Mouse (Mus musculus) heart, adult 2 months (tissue): ENCODE data around the gene Ncaph2. TPM values are rescaled to one million over a fixed set of nuclear protein-coding genes. Genes with fewer than 3 reads are reported as not detected.

Source experiments
- DNase-seq, 2 experiments: peaks; one replicate each; pipeline ENCODE4 v3.0.0; 2021
- H3K27ac ChIP-seq: fragments of 200-600 bp; 2 replicates; pipeline ENCODE4 v1.8.1; 2022
- H3K27me3 ChIP-seq: fragments of 200-500 bp; 2 replicates; pipeline ENCODE4 v1.6.1; 2012; ENCODE audit warnings: mild to moderate bottlenecking, low read length, inconsistent platforms, mixed read lengths; ENCODE audit not compliant: control insufficient read depth, insufficient read depth
- H3K36me3 ChIP-seq: fragments of 200-500 bp; 2 replicates; pipeline ENCODE4 v1.6.1; 2012; ENCODE audit warnings: low read length, inconsistent platforms; ENCODE audit not compliant: control insufficient read depth, insufficient read depth
- H3K4me1 ChIP-seq: fragments of 200-500 bp; 2 replicates; pipeline ENCODE4 v1.6.1; 2011; ENCODE audit warnings: low read length; ENCODE audit not compliant: control insufficient read depth, insufficient read depth
- H3K4me3 ChIP-seq: fragments of 200-600 bp; 2 replicates; pipeline ENCODE4 v1.8.1; 2022
- H3K79me2 ChIP-seq: fragments of 200-500 bp; replicated peaks from 2 replicates; pipeline ENCODE4 v1.6.1; 2012; ENCODE audit warnings: mild to moderate bottlenecking, inconsistent platforms, low read length, moderate library complexity, mixed read lengths; ENCODE audit not compliant: control insufficient read depth, insufficient read depth
- H3K9ac ChIP-seq: fragments of 200-500 bp; 2 replicates; pipeline ENCODE4 v1.6.1; 2012; ENCODE audit warnings: low read depth, mild to moderate bottlenecking, control low read depth, inconsistent platforms, low read length, mixed read lengths
- CTCF ChIP-seq: fragments of 200-600 bp; IDR thresholded peaks from 2 replicates; pipeline ENCODE4 v1.8.1; 2022; ENCODE audit warnings: antibody characterized with exemption, mild to moderate bottlenecking, moderate library complexity
- EP300 ChIP-seq: fragments of 200-500 bp; IDR thresholded peaks from 2 replicates; pipeline ENCODE4 v1.6.1; 2011; ENCODE audit warnings: low read depth, low read length, control low read depth; ENCODE audit not compliant: insufficient read depth
- POLR2A ChIP-seq: fragments of 200-500 bp; IDR thresholded peaks from 2 replicates; pipeline ENCODE4 v1.6.1; 2011; ENCODE audit warnings: mild to moderate bottlenecking, low read depth, low read length, control low read depth; ENCODE audit not compliant: insufficient read depth
- WGBS: fragments of 180-500 bp; shearing (Covaris S2); methylation state at CpG from one replicate; pipeline ENCODE4 v1.1.7; 2018; 5-methylcytosine and 5-hydroxymethylcytosine counted together
- intact Hi-C: fragments of 180-260 bp; cut with DNase I; formaldehyde crosslinking; loops from one replicate; pipeline ENCODE4 v1.15.1; 2025
- polyA plus RNA-seq: library from polyadenylated mRNA; depleted of rRNA; stranded (reverse); fragments of >200 nt; gene quantifications from 2 replicates; pipeline ENCODE4 v1.2.3, GENCODE M21; 2012
- total RNA-seq, 2 experiments: library from RNA; stranded (reverse); gene quantifications; 2 replicates each; pipeline ENCODE4 v1.2.3; 2021

Gene Ncaph2
- total and polyA plus RNA-seq, 3 experiments, result 49.3 to 69.9 (median 55.7) TPM

- WGBS, result 42% methylated on average over 16 of the region's 16 CpGs
- no peaks in the 10 kb centered on the region for H3K79me2 ChIP-seq
- no peak within 1 kb of the TSS for H3K4me3 ChIP-seq
- intact Hi-C loops, result loop anchor here (10.0 kb wide), 1 partner anchor 232 kb away; the partner anchor contains the start of genes Mapk11 and Mapk12
- no peaks in the 10 kb centered on the region for H3K36me3 ChIP-seq
- no peak for DNase-seq
- H3K27me3 ChIP-seq, result 0 out of 2 replicates have a peak, but pooled peaks cover 2% of the 10 kb centered on the region
- H3K9ac ChIP-seq, result no peak within 1 kb of the TSS
- TF ChIP-seq EP300, result no peak
- TF ChIP-seq POLR2A, result no peak
- no peak for TF ChIP-seq CTCF
- peaks cover 7% of the 10 kb centered on the region for H3K4me1 ChIP-seq
- no peak within 1 kb of the TSS for H3K27ac ChIP-seq
Observed at GRCm38 (mm10) chr15:89376957-89377356, 21.4 kb downstream of the Ncaph2 start, which contains the start of gene Tymp. Gene Tymp (minus strand): TSS chr15:89377039.

GRCm38 (mm10) chr15:89377362-89377761, 21.8 kb downstream of the Ncaph2 start:
- Histone ChIP-seq H3K4me1 (peaks cover 7% of the 10 kb centered on the region), H3K9ac (no peak overlapping the region), H3K36me3 (no peaks in the 10 kb centered on the region), H3K79me2 (no peaks in the 10 kb centered on the region), H3K4me3 (no peak overlapping the region), H3K27me3 (0 out of 2 replicates have a peak, but pooled peaks cover 2% of the 10 kb centered on the region), H3K27ac (no peak overlapping the region)
- TF ChIP-seq EP300 (no peak), POLR2A (no peak), CTCF (no peak)
- intact Hi-C loops, result loop anchor here (10.0 kb wide), 1 partner anchor 233 kb away; the partner anchor contains the start of genes Mapk11 and Mapk12
- 14% methylated on average over 18 of the region's 18 CpGs for WGBS
- DNase-seq, result no peak

- H3K4me1 ChIP-seq, result peaks cover 1% of the 10 kb centered on the region; the same call in 1 of the 2 replicates
- no peak for DNase-seq
- H3K27ac ChIP-seq, result peak overlapping the region; percentile 87
- peak overlapping the region; percentile 35 for H3K9ac ChIP-seq
- no peaks in the 10 kb centered on the region for H3K79me2 ChIP-seq
- H3K4me3 ChIP-seq, result peak overlapping the region; percentile 62
- no peaks in the 10 kb centered on the region for H3K36me3 ChIP-seq
- intact Hi-C loops, result loop anchor here (10.0 kb wide), 1 partner anchor 233 kb away; the partner anchor contains the start of genes Mapk11 and Mapk12
- H3K27me3 ChIP-seq, result 0 out of 2 replicates have a peak, but pooled peaks cover 2% of the 10 kb centered on the region
- 20% methylated on average over 46 of the region's 46 CpGs for WGBS
- TF ChIP-seq CTCF, result no peak
- no peak for TF ChIP-seq EP300
- TF ChIP-seq POLR2A, result no peak
Observed at GRCm38 (mm10) chr15:89377938-89378828, 22.7 kb downstream of the Ncaph2 start.

GRCm38 (mm10) chr15:89378831-89379401, 23.4 kb downstream of the Ncaph2 start, which contains the start of gene Odf3b:
Gene Odf3b (minus strand): TSS chr15:89379282.
- TF ChIP-seq CTCF (no peak), POLR2A (peak; percentile 45; the same call in 1 of the 2 replicates), EP300 (no peak)
- DNase-seq, result peak; percentile 72
- intact Hi-C loops, result loop anchor here (10.0 kb wide), 1 partner anchor 234 kb away; the partner anchor contains the start of genes Mapk11 and Mapk12
- Histone ChIP-seq H3K36me3 (no peaks in the 10 kb centered on the region), H3K4me1 (no peaks in the 10 kb centered on the region), H3K9ac (peak within 1 kb of the TSS; percentile 35), H3K79me2 (no peaks in the 10 kb centered on the region), H3K27ac (peak within 1 kb of the TSS; percentile 87), H3K4me3 (peak within 1 kb of the TSS; percentile 62), H3K27me3 (0 out of 2 replicates have a peak, but pooled peaks cover 2% of the 10 kb centered on the region)
- WGBS, result under 1% methylated on average over 32 of the region's 33 CpGs

GRCm38 (mm10) chr15:89379429-89379828, 23.9 kb downstream of the Ncaph2 start:
- WGBS, result 18% methylated on average over 10 of the region's 10 CpGs
- peak overlapping the region; percentile 62 for H3K4me3 ChIP-seq
- H3K79me2 ChIP-seq, result no peaks in the 10 kb centered on the region
- H3K4me1 ChIP-seq, result no peaks in the 10 kb centered on the region
- peak overlapping the region; percentile 87 for H3K27ac ChIP-seq
- H3K27me3 ChIP-seq, result 0 out of 2 replicates have a peak, but pooled peaks cover 2% of the 10 kb centered on the region
- peak; percentile 28 to 59 for DNase-seq
- intact Hi-C loops, result loop anchor here (10.0 kb wide), 1 partner anchor 235 kb away; the partner anchor contains the start of genes Mapk11 and Mapk12
- TF ChIP-seq EP300 (no peak), POLR2A (no peak), CTCF (no peak)
- H3K36me3 ChIP-seq, result no peaks in the 10 kb centered on the region
- H3K9ac ChIP-seq, result no peak overlapping the region
